Mouse (Mus musculus): ENCODE results near the gene Ift20.

- TF ChIP-seq CTCF (IDR thresholded peaks at IDR 0.05; ENCODE audit: extremely low read depth, insufficient read length, insufficient replicate concordance, low read depth, low read length), result peak; percentile 56; the same call in 1 of the 2 replicates
- TF ChIP-seq POLR2A (IDR thresholded peaks at IDR 0.05; ENCODE audit: low read depth, low read length), result no peak
Measured at GRCm38 (mm10) chr11:78515549-78516325, 20.4 kb upstream of the Ift20 start.
